Mouse (Mus musculus): ENCODE measurements around the gene 4931428F04Rik.
"Not testable (repeated sequence)": the region's sequence is repeated elsewhere in the genome, so short reads cannot be mapped to it uniquely, and the experiment has no call there.

The 4931428F04Rik gene

GRCm38 (mm10) chr8:105263244-105263912 lies 26.3 kb downstream of the 4931428F04Rik start:
- in situ Hi-C loops (cut with MboI) = loop anchor here (25.0 kb wide), 1 partner anchor 626 kb away; the partner anchor contains the start of genes Ciao2b and Rrad

- in situ Hi-C loops (cut with MboI) = loop anchor here (25.0 kb wide), 1 partner anchor 624 kb away; the partner anchor contains the start of genes Ciao2b and Rrad
Observed at GRCm38 (mm10) chr8:105261326-105261980, 28.2 kb downstream of the 4931428F04Rik start.

GRCm38 (mm10) chr8:105260371-105261099 lies 29.1 kb downstream of the 4931428F04Rik start:
- in situ Hi-C loops (cut with MboI) = loop anchor here (25.0 kb wide), 1 partner anchor 623 kb away; the partner anchor contains the start of genes Ciao2b and Rrad

GRCm38 (mm10) chr8:105259721-105260320 lies 29.8 kb downstream of the 4931428F04Rik start:
- in situ Hi-C loops (cut with MboI) = loop anchor here (25.0 kb wide), 1 partner anchor 623 kb away; the partner anchor contains the start of genes Ciao2b and Rrad

- in situ Hi-C loops (cut with MboI) = loop anchor here (25.0 kb wide), 1 partner anchor 622 kb away; the partner anchor contains the start of genes Ciao2b and Rrad
Observed at GRCm38 (mm10) chr8:105258911-105259720, 30.5 kb downstream of the 4931428F04Rik start.

GRCm38 (mm10) chr8:105257318-105258114 lies 32.1 kb downstream of the 4931428F04Rik start:
- in situ Hi-C loops (cut with MboI) = loop anchor here (25.0 kb wide), 1 partner anchor 620 kb away; the partner anchor contains the start of genes Ciao2b and Rrad

GRCm38 (mm10) chr8:105254966-105255350 lies 34.7 kb downstream of the 4931428F04Rik start, which contains the start of gene B3gnt9:
B3gnt9 (minus strand) TSS chr8:105255153.
- in situ Hi-C loops (cut with MboI) = loop anchor here (25.0 kb wide), 1 partner anchor 618 kb away; the partner anchor contains the start of genes Ciao2b and Rrad

GRCm38 (mm10) chr8:105254152-105254965 lies 35.3 kb downstream of the 4931428F04Rik start:
- in situ Hi-C loops (cut with MboI) = loop anchor here (25.0 kb wide), 1 partner anchor 617 kb away; the partner anchor contains the start of genes Ciao2b and Rrad

- in situ Hi-C loops (cut with MboI) = loop anchor here (25.0 kb wide), 1 partner anchor 616 kb away; the partner anchor contains the start of genes Ciao2b and Rrad
Observed at GRCm38 (mm10) chr8:105253766-105254151, 35.9 kb downstream of the 4931428F04Rik start.

GRCm38 (mm10) chr8:105252680-105253537 lies 36.8 kb downstream of the 4931428F04Rik start:
- in situ Hi-C loops (cut with MboI) = loop anchor here (25.0 kb wide), 1 partner anchor 616 kb away; the partner anchor contains the start of genes Ciao2b and Rrad

- in situ Hi-C loops (cut with MboI) = loop anchor here (25.0 kb wide), 1 partner anchor 615 kb away; the partner anchor contains the start of genes Ciao2b and Rrad
Observed at GRCm38 (mm10) chr8:105251954-105252353, 37.7 kb downstream of the 4931428F04Rik start.

GRCm38 (mm10) chr8:105241016-105241415 lies 48.6 kb downstream of the 4931428F04Rik start:
- in situ Hi-C loops (cut with MboI) = no loop called here

- in situ Hi-C loops (cut with MboI) = no loop called here
Observed at GRCm38 (mm10) chr8:105237442-105238142, 52.1 kb downstream of the 4931428F04Rik start.

GRCm38 (mm10) chr8:105235206-105235605 lies 54.5 kb downstream of the 4931428F04Rik start:
- in situ Hi-C loops (cut with MboI) = no loop called here

- in situ Hi-C loops (cut with MboI) = no loop called here
Observed at GRCm38 (mm10) chr8:105233126-105233935, 56.3 kb downstream of the 4931428F04Rik start.

GRCm38 (mm10) chr8:105232321-105232693 lies 57.4 kb downstream of the 4931428F04Rik start:
- in situ Hi-C loops (cut with MboI) = not testable (repeated sequence)
